Mouse (Mus musculus) v-Abl transformed pro-B cells (cell line): ENCODE measurements around the gene Lypd3.
"Not testable (repeated sequence)": the region's sequence is repeated elsewhere in the genome, so short reads cannot be mapped to it uniquely, and the experiment has no call there.

ENCODE experiments used
- in situ Hi-C, 2 experiments: fragments of 400-800 bp; cut with MboI; formaldehyde crosslinking; loops; one replicate each; pipeline ENCODE4 v1.15.1; 2025; ENCODE audit not compliant: unreplicated experiment in 2 of 2

The Lypd3 gene

DNA sequence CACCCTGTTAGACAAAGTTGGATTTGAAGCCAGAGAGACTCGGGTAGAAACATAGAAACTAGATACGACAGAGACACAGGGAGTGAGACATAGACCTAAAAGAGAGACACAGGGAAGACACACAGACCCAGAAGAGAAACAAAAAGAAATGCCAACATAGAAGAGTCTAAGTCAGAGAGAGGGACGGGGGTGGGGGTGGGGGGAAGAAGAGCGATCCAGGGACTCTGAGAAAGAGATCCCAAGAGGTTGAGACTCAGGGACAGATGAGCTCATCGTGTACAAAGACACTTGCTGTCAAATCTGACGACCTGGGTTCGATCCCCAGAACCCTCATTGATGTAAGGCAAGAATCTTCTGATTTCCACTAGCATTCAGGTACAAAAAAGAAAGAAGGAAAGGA is 24.6 kb upstream of the Lypd3 start:
- in situ Hi-C loops: no loop called here

DNA sequence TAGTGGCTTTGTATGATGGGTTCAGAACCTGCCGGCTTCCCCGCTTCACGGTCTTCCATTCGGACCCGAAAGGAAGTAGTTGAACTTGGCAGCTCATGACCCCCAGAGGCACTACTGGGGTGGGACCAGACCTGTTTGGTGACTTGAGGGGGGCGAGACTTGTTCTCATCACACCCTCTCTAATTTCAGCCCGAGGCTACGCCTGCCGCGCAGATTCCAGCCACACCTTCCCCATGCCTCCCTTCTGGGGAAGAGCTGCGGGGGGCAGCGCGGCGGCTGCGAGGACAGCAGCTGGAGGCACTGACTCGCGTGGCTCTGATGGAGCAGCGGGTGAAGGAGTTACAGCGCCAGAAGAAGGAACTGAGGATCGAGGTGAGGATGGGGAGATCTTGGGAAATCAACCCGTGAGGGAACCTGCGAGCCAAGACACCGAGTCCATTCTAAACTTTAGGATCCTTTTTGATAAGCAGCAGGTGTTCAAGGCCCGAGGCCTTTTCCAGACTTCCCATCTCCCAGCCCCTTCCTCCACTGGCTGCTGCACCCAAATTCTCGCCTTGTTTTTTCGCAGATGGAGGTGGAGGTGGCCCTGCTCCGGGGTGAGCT is 23.9 kb upstream of the Lypd3 start:
- in situ Hi-C loops: no loop called here

DNA sequence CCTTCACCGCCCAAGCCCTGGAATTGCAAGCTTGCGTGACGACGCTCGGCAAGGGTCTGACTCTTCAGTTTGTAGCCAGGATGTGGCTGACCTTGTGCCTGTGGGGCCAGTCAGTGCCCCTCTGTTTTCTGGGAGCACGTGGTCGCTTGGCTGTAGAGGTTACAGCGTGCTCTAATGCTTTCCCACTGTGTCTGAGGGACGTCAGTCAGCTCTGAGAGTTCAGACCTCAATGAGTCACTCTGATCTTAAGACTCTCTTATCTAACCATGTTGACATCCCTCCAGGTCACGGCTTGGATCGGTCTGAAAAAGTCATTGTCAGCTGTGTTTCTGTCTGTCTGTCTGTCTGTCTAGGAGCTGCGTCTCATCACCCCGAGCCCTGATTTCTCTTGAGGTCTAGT is 21.5 kb upstream of the Lypd3 start:
- in situ Hi-C loops: no loop called here

DNA sequence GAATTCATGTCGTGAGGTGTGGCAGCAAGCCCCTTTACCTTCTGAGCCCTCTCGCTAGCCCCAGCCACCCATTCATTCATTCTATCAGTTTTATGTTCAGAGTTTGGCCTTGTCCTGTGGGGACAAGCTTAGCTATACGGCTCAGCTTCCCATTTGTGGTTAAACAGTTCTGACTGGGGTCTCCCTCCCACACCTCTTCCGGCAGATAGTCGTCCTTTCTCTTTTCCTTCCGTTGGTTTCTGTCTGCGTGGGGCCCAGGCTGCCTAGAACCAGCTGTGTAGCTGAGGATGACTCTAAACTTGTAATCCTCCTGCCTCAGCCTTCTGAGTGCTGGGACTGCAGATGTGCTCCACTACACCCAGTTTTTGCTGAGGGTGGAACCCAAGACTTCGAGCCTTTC is 18.6 kb upstream of the Lypd3 start:
- in situ Hi-C loops: no loop called here

- in situ Hi-C loops: not testable (repeated sequence)
Measured at GRCm38 (mm10) chr7:24618374-24618773, 18.0 kb upstream of the Lypd3 start.

DNA sequence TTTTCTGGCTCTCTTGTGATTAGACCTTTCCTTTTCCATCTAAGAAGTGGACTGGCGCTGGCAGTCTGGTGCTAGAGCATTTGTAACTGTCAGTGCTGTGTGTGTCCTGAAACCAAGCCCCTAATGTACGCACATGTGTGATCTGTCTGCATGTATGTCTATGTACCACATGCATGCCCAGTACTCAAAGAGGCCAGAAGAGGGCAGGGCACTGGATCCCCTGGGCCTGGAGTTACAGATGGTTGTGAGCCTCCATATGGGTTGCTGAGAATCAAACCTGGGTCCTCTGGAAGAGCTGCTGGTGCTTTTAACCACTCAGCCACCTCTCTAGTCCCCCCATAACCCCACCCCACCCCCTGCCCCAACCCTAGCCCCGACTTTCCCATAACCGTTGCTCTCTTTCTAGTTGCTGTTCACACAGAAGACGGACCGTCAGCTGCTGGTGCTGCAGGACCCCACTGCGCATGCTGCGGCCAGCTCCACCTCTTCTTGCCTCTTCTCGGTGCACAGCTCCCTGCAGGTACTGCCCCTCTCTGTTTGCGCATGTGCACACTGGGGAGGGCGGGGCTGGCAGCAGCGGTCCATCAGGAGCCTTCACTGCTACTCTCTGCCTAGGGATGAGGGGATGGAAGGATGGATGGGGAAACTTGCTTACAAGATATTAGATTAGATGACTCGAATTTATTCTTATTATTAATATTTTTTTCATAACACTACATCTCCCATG is 16.5 kb upstream of the Lypd3 start:
- in situ Hi-C loops: no loop called here

GRCm38 (mm10) chr7:24621193-24621592 is 15.2 kb upstream of the Lypd3 start:
- in situ Hi-C loops: no loop called here

- in situ Hi-C loops: no loop called here
Measured at GRCm38 (mm10) chr7:24622967-24623366, 13.4 kb upstream of the Lypd3 start.

GRCm38 (mm10) chr7:24628685-24629610 is 7.4 kb upstream of the Lypd3 start:
- in situ Hi-C loops: no loop called here

DNA sequence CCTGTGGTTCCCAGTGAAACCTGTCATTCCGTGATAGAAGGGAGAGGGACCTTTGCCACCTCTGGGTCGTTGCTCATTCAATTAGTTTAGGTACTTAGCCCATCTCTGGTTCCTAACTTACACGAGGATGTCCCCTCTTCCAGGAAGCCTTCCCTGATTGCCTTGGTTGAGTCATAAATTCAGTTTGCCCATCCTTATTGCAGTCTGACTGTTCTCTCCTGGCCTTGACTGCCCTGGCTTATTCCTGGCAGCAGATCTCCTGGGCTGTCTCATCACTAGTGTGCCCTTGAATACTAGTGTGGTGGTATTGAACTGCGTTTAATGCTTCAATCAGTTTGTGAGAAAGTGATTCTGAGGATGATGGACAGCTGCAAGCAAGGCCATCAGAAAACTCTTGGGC is 6.7 kb upstream of the Lypd3 start:
- in situ Hi-C loops: no loop called here

DNA sequence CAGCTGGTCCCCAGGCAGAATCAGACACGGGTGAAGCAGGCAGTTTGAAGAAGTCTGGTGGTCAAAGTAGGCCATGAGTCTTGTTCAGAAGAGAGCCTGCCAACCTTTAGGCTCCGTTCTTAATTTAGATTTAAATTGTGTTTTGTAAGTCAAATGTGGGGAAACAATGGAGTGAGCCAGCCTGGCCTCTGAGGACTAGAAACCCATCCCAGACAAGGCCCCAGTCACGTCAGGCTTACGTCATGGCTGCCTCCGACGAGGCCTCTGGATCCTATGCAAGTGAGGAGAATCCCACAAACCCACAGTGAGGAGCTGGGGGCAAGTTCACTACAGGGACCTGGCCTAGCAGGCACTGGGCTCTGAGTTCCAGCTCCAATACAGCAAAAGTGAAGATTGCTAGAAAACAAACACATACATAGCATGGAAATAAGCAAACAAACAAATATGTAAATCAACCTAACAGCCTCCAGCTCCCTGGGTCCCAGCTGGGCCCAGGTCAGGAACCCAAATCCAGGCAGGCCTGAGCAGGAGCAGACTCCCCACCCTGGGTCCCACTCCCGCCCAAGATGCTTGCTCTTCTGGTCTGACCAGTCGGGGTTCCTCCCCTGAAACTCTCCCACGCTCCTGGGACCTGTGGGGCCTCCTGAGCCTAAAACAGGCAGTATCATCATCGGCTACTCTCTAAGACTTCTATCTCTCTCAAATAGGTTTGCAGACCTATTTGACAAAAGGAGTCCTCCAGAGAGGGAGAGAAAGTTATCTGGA is 6.1 kb upstream of the Lypd3 start:
- in situ Hi-C loops: no loop called here

- in situ Hi-C loops: no loop called here
Measured at GRCm38 (mm10) chr7:24637046-24637445, 696 bp downstream of the Lypd3 start.

GRCm38 (mm10) chr7:24638026-24638856 is 1.9 kb downstream of the Lypd3 start:
- in situ Hi-C loops: no loop called here

DNA sequence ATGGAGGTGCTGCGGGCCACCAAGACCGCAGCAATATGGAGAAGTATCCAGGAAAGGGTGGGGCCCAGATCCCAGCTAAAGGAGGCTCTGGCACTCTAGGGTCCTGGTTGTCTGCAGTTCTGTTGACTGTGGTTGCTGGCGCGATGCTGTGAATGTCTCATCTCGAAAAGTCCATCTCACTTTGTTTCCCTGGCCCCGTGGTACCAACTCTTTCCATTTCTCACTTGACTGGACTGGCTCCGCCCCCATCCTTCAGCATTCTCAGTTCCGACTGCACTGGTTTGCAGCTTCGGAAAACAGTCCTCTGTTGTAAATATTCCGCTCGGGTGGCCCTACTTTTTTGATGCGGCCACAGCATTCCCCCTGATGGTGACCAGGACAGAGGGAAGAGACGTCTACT is 4.1 kb downstream of the Lypd3 start:
- in situ Hi-C loops: loop anchor here in 1 of 2 experiments (5.0 to 10.0 kb wide), 2 partner anchors 38 to 106 kb away; partner anchors contain the start of gene Irgq

DNA sequence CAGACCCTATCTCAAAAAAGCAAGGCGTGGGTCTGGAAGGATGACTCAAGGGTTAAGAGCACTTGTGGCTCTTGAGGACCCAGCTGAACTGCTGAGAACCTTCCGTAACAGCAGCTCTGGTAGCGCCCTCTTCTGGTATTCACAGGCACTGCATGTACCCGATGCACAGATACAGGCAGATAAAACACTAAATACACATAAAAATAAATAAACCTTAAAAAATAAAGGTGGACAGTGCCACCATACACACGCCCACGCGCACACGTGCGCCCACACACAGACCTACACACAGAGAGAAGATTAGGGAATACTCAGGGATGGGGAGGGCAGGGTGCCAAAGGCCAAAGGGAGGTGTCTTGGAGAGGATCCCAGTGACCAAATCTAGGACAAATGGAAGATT is 6.1 kb downstream of the Lypd3 start:
- in situ Hi-C loops: loop anchor here in 1 of 2 experiments (5.0 to 10.0 kb wide), 2 partner anchors 40 to 108 kb away; partner anchors contain the start of gene Irgq

DNA sequence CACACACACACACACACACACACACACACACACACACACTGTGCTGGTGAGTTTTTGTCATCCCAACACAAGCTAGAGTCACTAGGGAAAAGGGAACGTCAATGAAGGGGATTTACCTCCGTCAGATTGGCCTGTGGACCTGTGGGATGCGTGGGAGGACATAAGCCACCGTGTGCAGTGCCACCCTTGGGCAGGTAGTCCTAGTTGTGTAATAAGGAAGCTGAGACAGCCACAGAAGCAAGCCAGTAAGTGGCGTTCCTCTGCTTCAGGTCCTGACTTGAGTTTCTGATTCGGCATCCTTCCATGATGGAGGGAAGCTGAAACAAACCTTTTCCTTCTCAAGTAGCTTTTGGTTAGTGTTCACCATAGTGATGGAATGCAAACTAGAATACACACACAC is 8.1 kb downstream of the Lypd3 start:
- in situ Hi-C loops: loop anchor here in 1 of 2 experiments (5.0 to 10.0 kb wide), 2 partner anchors 42 to 110 kb away; partner anchors contain the start of gene Irgq

- in situ Hi-C loops: loop anchor here in 1 of 2 experiments (5.0 to 10.0 kb wide), 2 partner anchors 43 to 110 kb away; partner anchors contain the start of gene Irgq
Measured at GRCm38 (mm10) chr7:24644996-24645395, 8.6 kb downstream of the Lypd3 start.

- in situ Hi-C loops: loop anchor here in 1 of 2 experiments (10.0 kb wide), 1 partner anchor 112 kb away; the partner anchor contains the start of gene Irgq
Measured at GRCm38 (mm10) chr7:24646486-24646885, 10.1 kb downstream of the Lypd3 start.

DNA sequence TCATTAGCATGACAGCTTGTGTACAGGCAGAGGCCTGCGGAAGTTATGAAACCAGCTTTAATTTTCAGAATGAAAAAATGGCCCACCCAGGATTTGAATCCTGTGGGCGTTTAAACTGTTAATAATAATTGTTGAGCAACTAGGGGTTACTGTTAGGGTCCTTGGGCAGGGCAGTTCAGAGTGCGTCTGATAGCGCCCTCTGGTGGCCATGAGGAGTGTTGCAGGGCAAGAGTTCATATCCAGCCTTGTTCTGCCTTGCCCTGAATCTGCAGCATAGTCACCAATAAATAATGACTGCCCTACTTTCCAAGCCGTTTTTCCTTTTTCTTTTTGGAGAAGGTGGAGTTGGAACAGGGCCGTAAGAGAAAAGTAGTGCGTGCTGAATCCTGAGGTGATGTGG is 17.3 kb downstream of the Lypd3 start:
- in situ Hi-C loops: loop anchor here in 1 of 2 experiments (10.0 kb wide), 1 partner anchor 689 kb away; no protein-coding TSS in a partner anchor
